Mouse (Mus musculus) lung, adult 2 months (tissue): ENCODE data around the gene Prss35. TPM values are rescaled to one million over a fixed set of nuclear protein-coding genes. Genes with fewer than 3 reads are reported as not detected.

Source experiments
- DNase-seq: peaks from one replicate; pipeline ENCODE4 v3.0.0; 2022
- H3K4me1 ChIP-seq: fragments of 200-500 bp; 2 replicates; pipeline ENCODE4 v1.6.1; 2011; ENCODE audit warnings: low read length; ENCODE audit not compliant: control insufficient read depth, insufficient read depth
- H3K4me3 ChIP-seq: fragments of 200-500 bp; replicated peaks from 2 replicates; pipeline ENCODE3; 2011; ENCODE audit warnings: low read depth, mild to moderate bottlenecking, control low read depth, low read length; ENCODE audit errors: extremely low read depth
- CTCF ChIP-seq: fragments of 200-500 bp; IDR thresholded peaks from 2 replicates; pipeline ENCODE4 v1.5.1; 2011; ENCODE audit warnings: mild to moderate bottlenecking, low read length, control low read depth; ENCODE audit not compliant: insufficient read depth
- POLR2A ChIP-seq: fragments of 200-500 bp; IDR thresholded peaks from 2 replicates; pipeline ENCODE4 v1.6.1; 2011; ENCODE audit warnings: low read depth, mild to moderate bottlenecking, control low read depth, low read length, borderline replicate concordance; ENCODE audit errors: extremely low read depth
- WGBS: fragments of 180-500 bp; shearing (Covaris S2); methylation state at CpG from one replicate; pipeline ENCODE4 v1.1.7; 2018; 5-methylcytosine and 5-hydroxymethylcytosine counted together
- polyA plus RNA-seq: library from polyadenylated mRNA; depleted of rRNA; stranded (reverse); fragments of >200 nt; gene quantifications from 2 replicates; pipeline ENCODE4 v1.2.3, GENCODE M21; 2012

Prss35 gene
- polyA plus RNA-seq, 1 experiment: 1.0 TPM

DNA sequence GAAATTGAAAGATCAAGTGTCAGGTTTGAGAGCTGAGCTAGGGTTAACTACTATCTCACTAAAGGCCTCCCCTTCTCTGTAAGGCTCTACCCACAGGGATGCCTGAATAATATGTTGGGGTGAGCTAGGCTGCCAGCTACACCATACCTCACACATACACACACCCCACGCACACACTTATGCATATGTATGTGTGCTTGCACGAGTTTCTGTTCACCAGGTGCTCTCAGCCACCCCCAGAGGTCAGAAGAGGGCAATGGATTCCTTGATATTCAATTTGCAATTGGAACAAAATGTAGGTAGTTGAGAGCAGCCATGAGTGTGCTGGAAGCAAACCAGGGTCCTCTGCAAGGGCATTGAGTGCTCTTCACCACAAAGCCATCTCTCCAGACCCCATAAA lies 20.6 kb downstream of the Prss35 start:
- no peaks in the 10 kb centered on the region for H3K4me1 ChIP-seq
- 49% methylated on average over 2 of the region's 2 CpGs for WGBS
- no peak overlapping the region for H3K4me3 ChIP-seq
- no peak for DNase-seq
- TF ChIP-seq POLR2A: no peak

- WGBS: 55% methylated on average over 10 of the region's 10 CpGs
- DNase-seq: no peak
- no peak overlapping the region for H3K4me3 ChIP-seq
- H3K4me1 ChIP-seq: no peaks in the 10 kb centered on the region
- TF ChIP-seq CTCF (no peak), POLR2A (no peak)
Measured at GRCm38 (mm10) chr9:86766991-86767390, 23.5 kb downstream of the Prss35 start.

- 77% methylated on average over 3 of the region's 3 CpGs for WGBS
- no peak for DNase-seq
- H3K4me1 ChIP-seq: no peaks in the 10 kb centered on the region
- no peak overlapping the region for H3K4me3 ChIP-seq
- TF ChIP-seq CTCF (no peak), POLR2A (no peak)
Measured at GRCm38 (mm10) chr9:86772897-86773296, 29.4 kb downstream of the Prss35 start.

DNA sequence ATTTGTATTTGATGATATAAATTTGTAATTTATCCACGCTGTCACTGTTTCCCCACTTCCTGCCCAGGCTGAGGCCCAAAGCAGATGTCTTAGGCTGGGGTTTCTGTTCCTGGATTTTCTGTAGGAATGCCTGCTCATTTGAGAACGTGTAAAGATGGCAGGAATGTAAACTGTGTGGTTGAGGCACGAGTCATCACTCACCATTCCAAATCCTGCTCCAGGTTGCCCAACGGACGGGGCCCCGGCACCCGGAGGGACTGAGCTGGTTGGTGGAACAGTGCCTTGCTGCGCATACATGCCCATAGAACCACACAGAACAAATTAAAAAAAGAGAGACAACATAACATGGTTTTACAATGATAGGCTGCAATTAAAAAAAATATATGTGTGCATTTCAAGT lies 30.5 kb downstream of the Prss35 start:
- no peak for DNase-seq
- Histone ChIP-seq H3K4me3 (no peak overlapping the region), H3K4me1 (no peaks in the 10 kb centered on the region)
- 69% methylated on average over 8 of the region's 8 CpGs for WGBS
- TF ChIP-seq POLR2A (no peak), CTCF (no peak)

GRCm38 (mm10) chr9:86775374-86775773 lies 31.9 kb downstream of the Prss35 start:
- Histone ChIP-seq H3K4me1 (no peaks in the 10 kb centered on the region), H3K4me3 (no peak overlapping the region)
- TF ChIP-seq POLR2A: no peak
- TF ChIP-seq CTCF: no peak
- no peak for DNase-seq
- WGBS: 90% methylated on average over 6 of the region's 6 CpGs

- WGBS: 47% methylated on average over 7 of the region's 7 CpGs
- TF ChIP-seq POLR2A: no peak
- TF ChIP-seq CTCF: no peak
- H3K4me1 ChIP-seq: no peaks in the 10 kb centered on the region
- DNase-seq: no peak
- no peak overlapping the region for H3K4me3 ChIP-seq
Measured at GRCm38 (mm10) chr9:86777309-86777708, 33.9 kb downstream of the Prss35 start.

GRCm38 (mm10) chr9:86778212-86778611 lies 34.8 kb downstream of the Prss35 start:
- TF ChIP-seq POLR2A (no peak), CTCF (no peak)
- WGBS: 64% methylated on average over 4 of the region's 4 CpGs

GRCm38 (mm10) chr9:86781426-86781825 lies 38.0 kb downstream of the Prss35 start:
- WGBS: 84% methylated on average over 4 of the region's 4 CpGs
- H3K4me3 ChIP-seq: no peak overlapping the region
- TF ChIP-seq CTCF (no peak), POLR2A (no peak)
- H3K4me1 ChIP-seq: no peaks in the 10 kb centered on the region
- no peak for DNase-seq

More at GRCm38 (mm10) chr9:86778212-86778611, 34.8 kb downstream of the Prss35 start:
- no peaks in the 10 kb centered on the region for H3K4me1 ChIP-seq
- DNase-seq: no peak
- H3K4me3 ChIP-seq: no peak overlapping the region

DNA sequence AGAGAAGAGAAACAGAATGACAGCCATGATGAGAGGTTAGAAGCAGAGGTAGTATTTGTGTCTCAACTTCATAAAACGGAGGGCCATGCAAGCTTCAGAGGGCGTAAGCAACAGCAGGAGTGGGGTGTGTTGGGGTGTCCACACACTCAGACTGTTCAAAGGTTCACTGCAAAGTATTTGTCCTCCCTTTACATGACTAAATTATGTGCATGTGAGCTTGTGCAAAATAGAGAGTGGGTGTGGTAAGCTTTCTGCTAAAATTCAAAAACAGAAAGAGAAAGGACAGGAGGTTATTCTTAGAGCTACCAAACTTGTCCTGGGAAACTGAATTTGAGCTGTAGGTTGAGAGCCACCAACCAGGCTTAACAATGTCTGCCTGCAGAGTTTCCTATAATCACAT lies 39.4 kb downstream of the Prss35 start:
- DNase-seq: no peak
- TF ChIP-seq POLR2A (no peak), CTCF (no peak)
- WGBS: 90% methylated on average over 2 of the region's 2 CpGs
- no peak overlapping the region for H3K4me3 ChIP-seq
- H3K4me1 ChIP-seq: no peaks in the 10 kb centered on the region

DNA sequence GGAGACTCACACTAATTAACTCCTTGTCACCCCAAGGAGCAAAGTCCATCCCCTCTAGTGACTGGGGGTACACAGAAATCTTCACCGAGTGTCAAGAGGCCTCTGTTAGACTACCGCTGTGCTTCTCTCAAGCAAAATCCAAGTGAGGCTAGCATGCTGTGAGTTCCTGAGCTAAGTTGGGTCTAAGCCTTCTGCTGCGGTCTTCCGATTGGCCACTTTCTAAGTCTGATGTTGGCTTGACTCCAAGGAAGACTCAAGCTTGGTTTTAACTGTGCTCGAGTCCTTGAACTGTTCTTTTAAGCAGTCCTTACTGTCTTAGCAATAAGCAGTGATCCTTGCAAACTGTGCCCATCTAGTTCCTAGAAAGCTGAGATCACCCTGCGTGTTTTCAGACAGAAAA lies 45.7 kb downstream of the Prss35 start:
- DNase-seq: no peak
- 62% methylated on average over 6 of the region's 6 CpGs for WGBS
- Histone ChIP-seq H3K4me3 (no peak overlapping the region), H3K4me1 (no peaks in the 10 kb centered on the region)
- TF ChIP-seq POLR2A (no peak), CTCF (no peak)
